Mouse (Mus musculus) bone marrow macrophage, adult 2 months (primary cell): ENCODE measurements around the gene Gm20532.

Source experiments
- CTCF ChIP-seq: IDR thresholded peaks from 2 replicates; pipeline ENCODE4 v1.5.1; 2012; ENCODE audit warnings: low read depth, mild to moderate bottlenecking, low read length, moderate library complexity
- POLR2A ChIP-seq: IDR thresholded peaks from 2 replicates; pipeline ENCODE4 v1.6.1; 2012; ENCODE audit warnings: mild to moderate bottlenecking, low read depth, low read length, borderline replicate concordance

DNA sequence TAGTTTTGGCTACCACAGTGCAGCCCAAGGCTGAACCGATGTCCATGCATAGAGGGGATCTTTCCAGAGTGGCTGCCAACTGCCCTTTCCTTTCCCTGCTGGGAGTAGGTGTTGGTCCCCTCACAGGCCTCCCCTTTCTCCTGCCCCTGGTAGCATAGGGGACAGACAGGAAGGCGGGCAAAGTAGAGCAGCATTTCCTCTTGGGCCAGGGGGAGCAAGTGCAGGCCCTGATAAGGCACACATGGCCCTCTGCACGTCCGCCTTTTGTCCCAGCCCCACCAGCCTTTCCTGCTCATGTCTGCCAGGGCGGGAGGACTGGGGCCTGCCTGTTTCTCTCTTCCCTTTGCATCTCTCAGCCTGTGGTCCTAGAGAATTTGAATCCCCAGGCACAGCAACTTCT lies 14.6 kb upstream of the Gm20532 start:
- no peak for TF ChIP-seq POLR2A
- no peak for TF ChIP-seq CTCF
